Mouse (Mus musculus) liver, adult 10 weeks (tissue): ENCODE results near the gene Cyp2j7. TPM values are rescaled to one million over a fixed set of nuclear protein-coding genes. Genes with fewer than 3 reads are reported as not detected.

Experiments used
- polyA plus RNA-seq: library from polyadenylated mRNA; stranded (reverse); fragments of 350-450 nt; fragmentation: Illumina TruSeq; extraction: RNeasy Lipid Tissue Mini Kit (QIAGEN cat#74804); gene quantifications from one replicate; pipeline ENCODE4 v1.2.3, GENCODE M21; 2014; ENCODE audit warnings: low read depth, low replicate concordance

Gene Cyp2j7
- polyA plus RNA-seq = not detected

GRCm38 (mm10) chr4:96236559-96236958, at the start of gene Cyp2j7:
TSS of gene Cyp2j7 (minus strand) at chr4:96236659.

Other genes starting within 250 kb of the Cyp2j7 start
- not detected for gene Cyp2j13, start 159.1 kb downstream of the Cyp2j7 start, polyA plus RNA-seq
- not detected for gene Cyp2j12, start 95.5 kb downstream of the Cyp2j7 start, polyA plus RNA-seq
- not detected for gene Cyp2j11, start 112.0 kb upstream of the Cyp2j7 start, polyA plus RNA-seq